Mouse (Mus musculus): ENCODE data around the gene Olfr1102. TPM values are rescaled to one million over a fixed set of nuclear protein-coding genes. Genes with fewer than 3 reads are reported as not detected.

The Olfr1102 gene
- total RNA-seq (2014; rRNA removed) (not detected in 2 replicates), polyA plus RNA-seq (2012; rRNA removed) (not detected in 2 replicates)

DNA sequence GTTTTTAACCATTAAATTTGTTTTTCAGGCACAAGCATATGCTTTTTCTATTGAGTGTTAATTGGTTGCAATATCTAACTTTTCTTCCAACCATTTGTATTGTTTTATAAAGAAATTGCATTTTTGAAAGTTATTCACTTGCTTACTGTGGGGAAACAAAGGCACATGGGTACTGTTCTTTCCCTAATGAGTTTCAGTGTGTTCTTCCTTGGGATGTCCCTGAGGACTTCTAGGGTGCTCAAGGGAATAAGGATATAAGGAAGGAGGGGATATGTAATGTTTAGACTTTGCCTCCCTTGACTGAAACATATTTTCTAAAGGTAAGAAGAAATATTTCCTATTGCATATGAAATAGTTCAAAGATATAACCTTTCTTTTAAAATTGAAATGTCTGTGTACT lies at the start of gene Olfr1102:
Olfr1102 (plus strand) TSS at position 301 of the 400 bp plus-strand sequence.
- H3K27ac ChIP-seq (replicated peaks; ENCODE audit: insufficient read depth, low read depth, low read length) = no peak within 1 kb of the TSS
- H3K79me2 ChIP-seq (ENCODE audit: control insufficient read depth, insufficient read depth, low read length) = no peaks in the 10 kb centered on the region
- H3K36me3 ChIP-seq (ENCODE audit: control insufficient read depth, insufficient read depth, low read length) = no peaks in the 10 kb centered on the region
- TF ChIP-seq CTCF (IDR thresholded peaks at IDR 0.05; ENCODE audit: low read depth, low read length) (no peak), POLR2A (IDR thresholded peaks at IDR 0.05; ENCODE audit: extremely low read depth, insufficient read depth, low read length) (no peak)
- no peaks in the 10 kb centered on the region for H3K4me1 ChIP-seq (ENCODE audit: control insufficient read depth, insufficient read depth, low read length)
- no peak within 1 kb of the TSS for H3K4me3 ChIP-seq (ENCODE audit: insufficient read depth, low read depth, low read length)
- no peak for DNase-seq (ENCODE audit: extremely low read depth, low read depth, low spot score)
- no peak within 1 kb of the TSS for H3K9ac ChIP-seq (ENCODE audit: low read depth, low read length)
- H3K27me3 ChIP-seq (ENCODE audit: control insufficient read depth, insufficient read depth, low read length) = no peaks in the 10 kb centered on the region

DNA sequence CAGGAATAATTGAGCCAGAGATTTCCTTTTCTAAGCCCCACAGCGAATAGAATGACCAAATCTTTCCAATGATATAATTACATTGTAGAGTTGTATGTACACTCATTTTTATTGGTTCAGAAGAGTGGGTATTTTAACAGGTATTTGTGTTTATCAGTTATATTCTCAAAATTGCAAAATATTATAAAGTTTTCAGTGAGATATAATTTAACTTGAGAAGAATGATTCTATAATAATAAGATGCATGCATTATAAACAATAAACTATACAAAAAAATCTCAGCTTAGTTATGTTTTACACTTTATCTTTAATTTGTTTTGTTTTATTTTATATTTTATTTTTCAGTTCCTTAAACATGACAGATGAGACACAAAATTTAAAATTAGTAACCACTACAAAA lies 37.6 kb upstream of the Olfr1102 start, which contains the start of gene Olfr1099:
Olfr1099 (minus strand) TSS at position 101 of the 400 bp plus-strand sequence.
- no peak within 1 kb of the TSS for H3K4me3 ChIP-seq (ENCODE audit: insufficient read depth, low read depth, low read length)
- H3K4me1 ChIP-seq (ENCODE audit: control insufficient read depth, insufficient read depth, low read length) = no peaks in the 10 kb centered on the region
- no peaks in the 10 kb centered on the region for H3K27me3 ChIP-seq (ENCODE audit: control insufficient read depth, insufficient read depth, low read length)
- H3K36me3 ChIP-seq (ENCODE audit: control insufficient read depth, insufficient read depth, low read length) = no peaks in the 10 kb centered on the region
- no peaks in the 10 kb centered on the region for H3K79me2 ChIP-seq (ENCODE audit: control insufficient read depth, insufficient read depth, low read length)
- DNase-seq (ENCODE audit: extremely low read depth, low read depth, low spot score) = no peak
- WGBS = 67% methylated on average over 1 of the region's 1 CpGs
- H3K9ac ChIP-seq (ENCODE audit: low read depth, low read length) = no peak within 1 kb of the TSS
- no peak within 1 kb of the TSS for H3K27ac ChIP-seq (replicated peaks; ENCODE audit: insufficient read depth, low read depth, low read length)
- TF ChIP-seq CTCF (IDR thresholded peaks at IDR 0.05; ENCODE audit: low read depth, low read length) = no peak
- TF ChIP-seq POLR2A (IDR thresholded peaks at IDR 0.05; ENCODE audit: extremely low read depth, insufficient read depth, low read length) = no peak

DNA sequence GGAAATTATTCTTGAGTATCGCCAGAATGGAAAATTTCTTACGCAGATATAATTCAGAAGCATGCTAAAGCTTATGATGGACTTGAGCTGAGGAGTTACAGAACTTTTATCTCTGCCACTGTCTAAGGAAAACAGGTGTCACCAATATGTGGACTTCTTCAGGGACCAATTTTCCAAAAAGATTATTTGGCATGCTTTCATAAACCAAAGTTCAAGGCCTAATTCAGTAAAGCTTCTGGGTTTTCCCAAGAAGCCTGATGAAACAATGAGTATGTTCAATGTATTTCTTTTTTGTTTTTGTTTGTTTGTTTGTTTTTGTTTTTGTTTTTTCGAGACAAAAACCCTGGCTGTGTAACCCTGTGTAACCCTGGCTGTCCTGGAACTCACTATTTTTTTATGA lies 18.3 kb upstream of the Olfr1102 start, which contains the start of gene Olfr1100:
Olfr1100 (minus strand) TSS at position 101 of the 400 bp plus-strand sequence.
- no peak for TF ChIP-seq CTCF (IDR thresholded peaks at IDR 0.05; ENCODE audit: low read depth, low read length)
- TF ChIP-seq POLR2A (IDR thresholded peaks at IDR 0.05; ENCODE audit: extremely low read depth, insufficient read depth, low read length) = no peak
- H3K79me2 ChIP-seq (ENCODE audit: control insufficient read depth, insufficient read depth, low read length) = no peaks in the 10 kb centered on the region
- H3K27ac ChIP-seq (replicated peaks; ENCODE audit: insufficient read depth, low read depth, low read length) = no peak within 1 kb of the TSS
- H3K9ac ChIP-seq (ENCODE audit: low read depth, low read length) = no peak within 1 kb of the TSS
- 68% methylated on average over 3 of the region's 3 CpGs for WGBS
- no peak within 1 kb of the TSS for H3K4me3 ChIP-seq (ENCODE audit: insufficient read depth, low read depth, low read length)
- DNase-seq (ENCODE audit: extremely low read depth, low read depth, low spot score) = no peak
- H3K4me1 ChIP-seq (ENCODE audit: control insufficient read depth, insufficient read depth, low read length) = no peaks in the 10 kb centered on the region
- H3K27me3 ChIP-seq (ENCODE audit: control insufficient read depth, insufficient read depth, low read length) = no peaks in the 10 kb centered on the region
- H3K36me3 ChIP-seq (ENCODE audit: control insufficient read depth, insufficient read depth, low read length) = no peaks in the 10 kb centered on the region

DNA sequence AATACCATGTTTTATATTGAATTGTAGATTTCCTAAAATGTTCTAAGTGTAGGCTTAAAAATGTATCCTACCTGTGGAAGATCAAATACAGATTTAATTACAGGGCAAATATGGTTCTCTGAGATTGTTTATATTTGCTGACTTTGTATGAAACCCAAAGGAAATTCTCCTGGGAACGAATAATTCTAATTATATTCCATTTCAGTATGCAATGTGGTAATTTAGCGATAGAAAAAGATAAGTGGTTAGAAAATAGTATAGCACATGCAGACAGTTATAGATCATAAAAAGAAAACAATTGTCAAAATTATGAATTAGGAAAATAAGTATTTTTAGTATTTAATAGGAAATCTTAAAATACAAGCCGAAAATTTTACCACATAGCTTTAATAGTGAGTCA lies 7.1 kb upstream of the Olfr1102 start, which contains the start of gene Olfr1101:
Olfr1101 (minus strand) TSS at position 101 of the 400 bp plus-strand sequence.
- no peaks in the 10 kb centered on the region for H3K79me2 ChIP-seq (ENCODE audit: control insufficient read depth, insufficient read depth, low read length)
- H3K4me1 ChIP-seq (ENCODE audit: control insufficient read depth, insufficient read depth, low read length) = no peaks in the 10 kb centered on the region
- 56% methylated on average over 3 of the region's 3 CpGs for WGBS

DNA sequence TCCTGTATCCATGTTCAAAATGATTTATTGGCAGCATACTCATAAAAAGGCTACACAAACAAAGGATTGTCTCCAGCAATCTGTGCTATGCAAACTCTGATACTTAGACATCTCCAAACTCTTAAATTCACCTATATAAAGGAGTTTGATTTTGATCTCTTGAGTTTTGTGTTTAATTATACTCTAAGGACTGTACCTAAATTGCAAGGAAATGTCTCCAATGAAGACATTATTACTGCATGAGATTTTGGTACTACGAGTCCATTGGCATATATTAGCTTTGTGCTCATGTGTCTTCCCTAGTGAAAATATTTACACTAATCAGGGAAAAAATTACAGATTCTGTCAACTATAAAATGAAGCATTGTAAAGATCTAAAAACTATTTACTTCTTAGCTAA lies 28.8 kb downstream of the Olfr1102 start, which contains the start of gene Olfr1104:
Olfr1104 (minus strand) TSS at position 101 of the 400 bp plus-strand sequence.
- WGBS = 53% methylated on average over 1 of the region's 1 CpGs
- Histone ChIP-seq H3K4me1 (ENCODE audit: control insufficient read depth, insufficient read depth, low read length) (no peaks in the 10 kb centered on the region), H3K27ac (replicated peaks; ENCODE audit: insufficient read depth, low read depth, low read length) (no peak within 1 kb of the TSS), H3K36me3 (ENCODE audit: control insufficient read depth, insufficient read depth, low read length) (no peaks in the 10 kb centered on the region), H3K4me3 (ENCODE audit: insufficient read depth, low read depth, low read length) (no peak within 1 kb of the TSS), H3K9ac (ENCODE audit: low read depth, low read length) (no peak within 1 kb of the TSS), H3K79me2 (ENCODE audit: control insufficient read depth, insufficient read depth, low read length) (no peaks in the 10 kb centered on the region), H3K27me3 (ENCODE audit: control insufficient read depth, insufficient read depth, low read length) (no peaks in the 10 kb centered on the region)
- TF ChIP-seq CTCF (IDR thresholded peaks at IDR 0.05; ENCODE audit: low read depth, low read length) (no peak), POLR2A (IDR thresholded peaks at IDR 0.05; ENCODE audit: extremely low read depth, insufficient read depth, low read length) (no peak)
- DNase-seq (ENCODE audit: extremely low read depth, low read depth, low spot score) = no peak

More for the DNA sequence above, 7.1 kb upstream of the Olfr1102 start, which contains the start of gene Olfr1101:
- no peak for DNase-seq (ENCODE audit: extremely low read depth, low read depth, low spot score)
- Histone ChIP-seq H3K36me3 (ENCODE audit: control insufficient read depth, insufficient read depth, low read length) (no peaks in the 10 kb centered on the region), H3K4me3 (ENCODE audit: insufficient read depth, low read depth, low read length) (no peak within 1 kb of the TSS), H3K27ac (replicated peaks; ENCODE audit: insufficient read depth, low read depth, low read length) (no peak within 1 kb of the TSS), H3K9ac (ENCODE audit: low read depth, low read length) (no peak within 1 kb of the TSS), H3K27me3 (ENCODE audit: control insufficient read depth, insufficient read depth, low read length) (no peaks in the 10 kb centered on the region)
- TF ChIP-seq CTCF (IDR thresholded peaks at IDR 0.05; ENCODE audit: low read depth, low read length) (no peak), POLR2A (IDR thresholded peaks at IDR 0.05; ENCODE audit: extremely low read depth, insufficient read depth, low read length) (no peak)

DNA sequence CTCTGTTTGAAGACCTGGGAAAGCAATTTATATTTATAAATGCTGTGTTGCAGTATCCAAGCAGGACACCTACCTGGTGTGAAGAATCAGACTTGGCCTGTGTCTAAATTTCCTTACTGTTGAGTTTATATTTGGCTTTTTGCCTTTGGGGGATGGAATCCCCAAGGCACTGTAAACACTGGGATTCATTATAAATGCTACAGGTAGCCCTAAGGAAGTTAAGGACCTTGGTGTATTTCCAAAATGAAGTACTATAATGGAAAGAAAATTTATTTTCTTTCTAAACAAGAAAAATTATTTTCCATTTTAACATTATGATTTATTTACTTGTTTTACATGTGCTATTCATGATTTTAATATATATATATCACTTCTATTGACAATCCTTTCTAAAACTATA lies 38.2 kb downstream of the Olfr1102 start, which contains the start of gene Olfr1105:
Olfr1105 (minus strand) TSS at position 101 of the 400 bp plus-strand sequence.
- Histone ChIP-seq H3K79me2 (ENCODE audit: control insufficient read depth, insufficient read depth, low read length) (no peaks in the 10 kb centered on the region), H3K4me1 (ENCODE audit: control insufficient read depth, insufficient read depth, low read length) (no peaks in the 10 kb centered on the region), H3K27ac (replicated peaks; ENCODE audit: insufficient read depth, low read depth, low read length) (no peak within 1 kb of the TSS), H3K9ac (ENCODE audit: low read depth, low read length) (no peak within 1 kb of the TSS), H3K36me3 (ENCODE audit: control insufficient read depth, insufficient read depth, low read length) (no peaks in the 10 kb centered on the region), H3K4me3 (ENCODE audit: insufficient read depth, low read depth, low read length) (no peak within 1 kb of the TSS), H3K27me3 (ENCODE audit: control insufficient read depth, insufficient read depth, low read length) (no peaks in the 10 kb centered on the region)
- no peak for TF ChIP-seq POLR2A (IDR thresholded peaks at IDR 0.05; ENCODE audit: extremely low read depth, insufficient read depth, low read length)
- DNase-seq (ENCODE audit: extremely low read depth, low read depth, low spot score) = no peak

All from liver, adult 2 months (tissue).